Mouse (Mus musculus) right cerebral cortex, adult 2 months (tissue): ENCODE measurements around the gene Dclk1.

Experiments
- DNase-seq, 2 experiments: peaks; one replicate each; pipeline ENCODE4 v3.0.0; 2021 to 2022; ENCODE audit warnings: low spot score in 2 of 2

Gene Dclk1

GRCm38 (mm10) chr3:55397752-55398693, 155.9 kb downstream of the Dclk1 start:
- DNase-seq = no peak

DNA sequence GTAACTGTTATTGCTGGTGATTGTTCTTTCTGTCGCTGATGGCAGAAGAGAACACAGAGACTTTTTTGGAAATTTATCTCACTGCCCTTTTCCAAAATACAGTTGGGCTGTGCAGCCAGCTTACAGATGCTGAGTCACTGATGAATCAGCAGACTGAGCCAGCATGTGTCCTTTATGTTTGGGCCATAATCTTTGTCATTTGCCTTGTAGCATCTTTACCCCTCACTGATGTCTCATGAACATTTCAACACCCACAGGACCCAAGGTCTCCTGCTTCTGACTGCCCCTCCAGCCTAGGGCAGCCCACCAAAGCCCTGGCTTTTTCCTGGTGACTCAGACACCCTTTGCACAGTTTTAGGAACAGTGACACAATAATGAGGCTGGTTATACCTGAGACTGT, 159.1 kb downstream of the Dclk1 start:
- no peak for DNase-seq

DNA sequence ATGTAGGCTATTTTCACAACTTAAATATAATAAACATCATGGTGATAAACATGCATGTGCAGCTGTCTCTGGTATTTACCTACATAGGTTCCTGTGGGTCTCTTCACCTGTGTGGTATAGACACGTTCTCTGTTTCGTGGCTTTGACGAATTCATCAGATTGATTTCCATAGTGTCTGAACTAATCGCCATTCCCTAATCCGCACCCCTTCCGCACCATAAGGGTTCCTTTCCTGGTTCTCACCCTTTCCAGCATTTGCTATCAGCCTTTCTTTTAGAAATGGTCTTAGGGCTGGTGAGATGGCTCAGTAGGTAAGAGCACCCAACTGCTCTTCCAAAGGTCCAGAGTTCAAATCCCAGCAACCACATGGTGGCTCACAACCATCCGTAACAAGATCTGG, 162.6 kb downstream of the Dclk1 start:
- no peak for DNase-seq

- no peak for DNase-seq
Measured at GRCm38 (mm10) chr3:55406616-55407015, 164.5 kb downstream of the Dclk1 start.

GRCm38 (mm10) chr3:55411547-55411946, 169.4 kb downstream of the Dclk1 start:
- no peak for DNase-seq

- peak; percentile 79 to 83 for DNase-seq
Measured at GRCm38 (mm10) chr3:55415527-55415950, 173.4 kb downstream of the Dclk1 start.

- DNase-seq = no peak
Measured at GRCm38 (mm10) chr3:55418845-55419244, 176.7 kb downstream of the Dclk1 start.

DNA sequence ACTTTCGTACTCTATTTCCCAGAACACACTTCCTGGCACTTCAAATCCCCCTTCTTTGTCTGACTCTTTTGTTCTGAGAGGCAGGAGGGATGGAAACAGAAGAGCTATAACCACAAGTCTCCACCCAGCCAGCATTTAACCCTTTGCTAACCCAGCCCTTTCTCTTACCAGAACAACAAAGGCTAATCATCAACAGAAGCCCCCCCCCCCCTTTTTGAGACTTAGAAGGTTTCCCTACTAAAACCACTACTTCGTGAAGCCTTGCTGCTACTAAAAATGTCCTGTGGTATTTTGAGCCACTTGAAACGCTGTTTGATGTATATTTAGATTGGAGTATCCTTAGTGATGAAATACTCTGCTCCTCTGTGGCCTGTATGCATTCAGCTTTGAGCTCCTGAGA, 177.2 kb downstream of the Dclk1 start:
- no peak for DNase-seq

DNA sequence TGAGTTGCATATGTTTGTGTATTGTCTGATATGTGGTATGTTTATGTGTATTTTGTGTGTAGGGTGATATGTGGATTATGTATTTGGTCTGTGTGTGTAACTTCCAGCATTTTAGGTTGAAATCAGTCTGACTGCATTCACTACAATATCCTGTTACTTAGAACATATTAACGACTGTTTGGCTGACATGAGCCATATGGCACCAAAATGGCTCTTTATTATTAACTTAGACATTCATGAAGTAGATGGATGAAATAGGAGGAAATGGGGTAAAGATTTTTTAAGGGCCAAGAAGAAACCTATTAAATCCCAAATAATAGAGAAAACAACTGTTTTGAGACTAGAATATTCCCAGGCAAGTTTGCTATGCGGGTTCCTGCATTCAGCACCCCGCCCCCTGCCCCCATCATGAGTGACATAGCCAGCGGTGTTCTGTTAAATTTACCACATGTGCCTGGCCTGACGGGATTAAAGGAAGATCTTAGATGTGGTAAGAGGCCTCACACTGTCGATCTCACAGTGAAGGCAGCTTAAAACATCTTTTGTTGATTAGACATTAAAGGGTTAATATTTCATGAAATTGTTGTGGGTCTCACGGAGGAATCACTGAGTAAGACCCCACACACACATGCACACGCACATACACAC, 178.4 kb downstream of the Dclk1 start:
- DNase-seq = no peak

DNA sequence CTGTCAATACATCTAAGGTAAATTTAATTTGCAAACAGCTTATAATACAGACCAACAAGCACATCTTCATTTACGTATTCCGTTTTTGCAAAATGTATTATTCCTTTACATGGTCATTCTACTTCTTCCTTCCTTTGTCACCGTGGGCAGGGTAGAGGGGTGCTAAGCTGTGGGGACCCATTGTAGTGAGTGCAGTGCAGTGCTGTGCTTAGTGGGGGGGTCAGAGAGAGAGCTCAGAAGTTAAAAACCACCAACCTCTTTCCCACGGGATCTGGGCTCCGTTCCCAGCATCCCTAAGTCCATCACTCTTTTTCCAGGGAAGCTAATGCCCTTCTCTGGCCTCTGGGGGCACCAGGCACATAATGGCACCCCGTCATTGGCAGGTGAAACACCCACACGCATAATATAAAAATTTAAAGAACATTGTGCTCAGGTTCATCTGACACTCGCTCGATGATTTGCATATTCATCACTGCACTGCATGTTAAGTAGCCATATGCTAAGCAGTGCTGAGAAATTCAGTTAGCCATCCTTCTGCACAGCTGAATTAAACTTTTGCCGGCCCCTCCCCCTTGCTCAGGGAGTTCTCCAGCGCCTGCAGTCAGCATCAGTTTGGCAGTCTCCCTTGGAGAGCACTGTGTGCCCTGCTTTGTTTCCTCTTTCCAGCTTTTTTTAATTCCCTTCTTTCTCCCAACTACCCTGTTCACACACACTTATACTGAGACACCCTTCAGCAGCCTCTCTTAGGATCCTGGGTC, 181.7 kb downstream of the Dclk1 start:
- DNase-seq = peak; percentile 74 to 78

GRCm38 (mm10) chr3:55430022-55430549, 187.9 kb downstream of the Dclk1 start:
- no peak for DNase-seq

DNA sequence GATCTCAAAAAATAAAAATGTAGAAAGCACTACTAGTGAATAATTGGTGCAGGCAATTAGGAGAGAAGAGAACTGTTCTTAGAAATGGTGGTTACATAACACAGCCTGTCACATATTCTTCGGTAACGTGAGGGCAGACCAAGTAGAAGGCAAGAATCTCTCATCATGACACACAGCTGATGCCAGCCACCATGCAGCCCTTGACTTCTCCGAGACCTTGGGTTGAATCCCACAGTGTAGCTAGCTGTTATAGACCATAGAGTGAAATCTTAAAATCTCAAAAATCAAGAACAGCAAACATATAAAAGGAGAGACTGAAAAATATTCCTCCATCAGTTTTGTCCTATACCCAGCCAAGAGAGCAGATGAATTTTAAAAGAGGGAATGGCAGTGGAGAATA, 189.1 kb downstream of the Dclk1 start:
- DNase-seq = no peak

GRCm38 (mm10) chr3:55434276-55434675, 192.1 kb downstream of the Dclk1 start:
- DNase-seq = no peak

GRCm38 (mm10) chr3:55438824-55439446, 196.8 kb downstream of the Dclk1 start:
- no peak for DNase-seq

- DNase-seq = peak in 1 of 2 experiments; percentile 60
Measured at GRCm38 (mm10) chr3:55440342-55440741, 198.2 kb downstream of the Dclk1 start.

DNA sequence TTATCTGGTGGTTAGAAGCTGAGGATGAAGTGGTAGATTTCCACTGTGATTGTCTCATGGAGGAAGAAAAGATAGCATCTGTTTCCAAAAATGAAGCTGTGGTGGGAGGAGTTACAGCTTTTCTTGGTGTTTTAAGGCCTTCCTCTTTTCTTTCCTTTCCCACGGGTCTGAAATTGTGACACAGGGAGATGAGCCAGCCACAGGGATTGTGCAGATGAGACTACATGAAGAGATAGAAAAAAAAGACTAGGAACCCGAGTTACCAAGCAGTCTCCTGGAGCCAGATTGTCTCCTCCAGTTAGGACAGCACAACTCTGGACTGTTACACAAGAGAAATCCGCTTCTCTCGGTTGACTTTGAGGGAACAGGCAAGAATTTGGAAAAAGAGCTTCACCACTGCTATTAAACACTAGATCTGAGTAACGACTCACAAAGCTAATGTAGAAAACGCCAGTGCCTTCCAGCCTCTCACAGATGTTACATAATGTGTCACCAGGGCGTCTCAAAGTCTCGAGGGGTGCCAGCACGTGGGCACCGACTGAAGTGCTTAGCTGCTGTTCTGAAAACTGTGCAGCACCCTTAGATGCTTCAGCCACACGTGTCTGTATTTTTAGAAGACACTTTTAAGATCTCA, 200.0 kb downstream of the Dclk1 start:
- DNase-seq = peak in 1 of 2 experiments; percentile 62

DNA sequence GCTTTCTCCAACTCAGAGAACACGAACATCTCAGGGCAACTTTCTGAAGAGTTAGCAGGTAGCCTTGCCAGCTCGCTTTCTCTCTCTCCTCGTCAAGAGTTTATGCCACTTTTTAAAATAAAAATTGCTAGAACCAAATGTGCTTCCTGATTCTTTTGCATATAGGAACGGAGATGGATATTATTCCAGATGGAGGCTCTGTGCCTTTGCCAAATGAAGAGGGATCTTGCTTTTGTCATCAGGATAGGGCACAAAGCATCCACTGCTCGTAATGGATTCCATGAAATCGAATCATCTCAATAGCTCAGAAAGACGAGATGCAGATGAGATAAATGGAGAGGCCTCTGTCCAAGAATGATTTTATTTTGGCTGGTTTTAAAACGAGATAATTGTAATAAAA, 201.1 kb downstream of the Dclk1 start:
- no peak for DNase-seq

DNA sequence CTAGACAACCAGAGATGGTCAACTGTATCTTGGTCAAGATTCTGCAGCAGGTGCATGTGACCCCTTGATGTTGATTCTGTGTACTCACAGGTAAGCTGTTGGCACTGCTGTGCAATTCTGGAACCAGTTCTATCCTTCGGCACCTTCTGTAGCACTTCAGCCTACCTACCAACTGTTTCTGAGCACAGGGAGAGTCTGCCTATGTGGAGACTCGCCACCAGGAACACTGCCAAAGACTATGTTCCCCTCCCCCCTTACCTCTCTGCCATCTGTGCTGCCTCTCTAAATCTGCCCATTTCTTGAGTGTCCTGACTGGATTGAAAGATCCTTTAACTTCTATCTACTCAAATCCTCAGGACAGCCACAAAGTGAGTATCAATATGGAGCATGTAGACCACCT, 201.6 kb downstream of the Dclk1 start:
- DNase-seq = peak in 1 of 2 experiments; percentile 60

DNA sequence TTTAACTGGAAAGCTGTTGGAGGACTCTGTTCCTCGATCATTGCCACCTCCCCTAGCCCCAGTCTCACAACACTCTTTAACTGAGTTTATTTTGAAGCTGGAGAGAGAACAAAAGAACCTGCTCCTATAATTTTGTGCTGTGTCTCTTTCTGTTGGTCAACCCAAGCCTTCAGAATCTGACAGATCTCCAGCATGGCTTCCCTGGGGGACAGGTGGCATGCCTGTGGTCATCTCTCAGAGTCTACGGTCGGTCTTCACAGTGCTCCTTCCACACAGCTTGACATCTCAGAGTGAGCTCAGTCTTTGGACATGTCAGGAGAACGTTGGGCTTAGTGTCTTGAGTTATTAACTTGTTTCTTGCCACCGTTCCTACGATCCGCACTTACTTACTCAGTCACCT, 204.5 kb downstream of the Dclk1 start:
- DNase-seq = no peak

- peak; percentile 82 to 87 for DNase-seq
Measured at GRCm38 (mm10) chr3:55447486-55448460, 205.6 kb downstream of the Dclk1 start.
